Mouse (Mus musculus): Measurements from ENCODE around the gene Nrbp1.
"Not testable (repeated sequence)": the region's sequence is repeated elsewhere in the genome, so short reads cannot be mapped to it uniquely, and the experiment has no call there.

The Nrbp1 gene

GRCm38 (mm10) chr5:31204421-31204820 is 36.2 kb upstream of the Nrbp1 start:
- no peak for DNase-seq (ENCODE audit: low spot score)

DNA sequence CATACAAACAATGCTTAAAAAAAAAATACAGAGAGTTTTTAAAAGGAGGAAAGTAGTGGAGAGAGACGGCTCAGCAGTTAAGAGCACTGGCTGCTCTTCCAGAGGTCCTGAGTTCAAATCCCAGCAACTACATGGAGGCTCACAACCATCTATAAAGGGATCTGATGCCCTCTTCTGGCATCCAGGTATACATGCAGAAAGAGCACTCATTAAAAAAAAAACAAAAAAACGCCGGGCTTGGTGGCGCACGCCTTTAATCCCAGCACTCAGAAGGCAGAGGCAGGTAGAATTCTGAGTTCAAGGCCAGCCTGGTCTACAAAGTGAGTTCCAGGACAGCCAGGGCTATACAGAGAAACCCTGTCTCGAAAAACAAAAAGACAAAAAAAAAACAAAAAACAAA is 24.1 kb upstream of the Nrbp1 start:
- not testable (repeated sequence) for DNase-seq (ENCODE audit: low spot score)

DNA sequence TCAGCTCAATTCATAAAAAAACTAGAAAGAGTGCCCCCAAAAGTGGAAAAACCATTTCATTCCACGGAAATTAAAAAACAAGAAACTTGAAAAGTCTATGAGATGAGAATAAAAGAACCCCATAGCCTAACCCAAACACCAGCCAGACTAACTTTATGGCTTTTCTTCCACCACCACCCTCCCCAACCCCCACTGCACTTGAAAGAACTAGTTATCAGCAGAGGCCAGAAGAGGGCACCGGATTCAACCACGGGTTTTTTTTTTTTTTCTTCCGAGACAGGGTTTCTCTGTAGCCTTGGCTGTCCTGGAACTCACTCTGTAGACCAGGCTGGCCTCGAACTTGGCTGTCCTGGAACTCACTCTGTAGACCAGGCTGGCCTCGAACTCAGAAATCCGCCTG is 22.4 kb upstream of the Nrbp1 start:
- no peak for DNase-seq (ENCODE audit: low spot score)

GRCm38 (mm10) chr5:31219070-31219469 is 21.6 kb upstream of the Nrbp1 start:
- peak; percentile 53 for DNase-seq (ENCODE audit: low spot score)

- no peak for DNase-seq (ENCODE audit: low spot score)
These were observed 21.2 kb upstream of the Nrbp1 start for GRCm38 (mm10) chr5:31219474-31219873.

- DNase-seq (ENCODE audit: low spot score), result peak; percentile 67
These were observed 20.7 kb upstream of the Nrbp1 start for GRCm38 (mm10) chr5:31219911-31220447.

DNA sequence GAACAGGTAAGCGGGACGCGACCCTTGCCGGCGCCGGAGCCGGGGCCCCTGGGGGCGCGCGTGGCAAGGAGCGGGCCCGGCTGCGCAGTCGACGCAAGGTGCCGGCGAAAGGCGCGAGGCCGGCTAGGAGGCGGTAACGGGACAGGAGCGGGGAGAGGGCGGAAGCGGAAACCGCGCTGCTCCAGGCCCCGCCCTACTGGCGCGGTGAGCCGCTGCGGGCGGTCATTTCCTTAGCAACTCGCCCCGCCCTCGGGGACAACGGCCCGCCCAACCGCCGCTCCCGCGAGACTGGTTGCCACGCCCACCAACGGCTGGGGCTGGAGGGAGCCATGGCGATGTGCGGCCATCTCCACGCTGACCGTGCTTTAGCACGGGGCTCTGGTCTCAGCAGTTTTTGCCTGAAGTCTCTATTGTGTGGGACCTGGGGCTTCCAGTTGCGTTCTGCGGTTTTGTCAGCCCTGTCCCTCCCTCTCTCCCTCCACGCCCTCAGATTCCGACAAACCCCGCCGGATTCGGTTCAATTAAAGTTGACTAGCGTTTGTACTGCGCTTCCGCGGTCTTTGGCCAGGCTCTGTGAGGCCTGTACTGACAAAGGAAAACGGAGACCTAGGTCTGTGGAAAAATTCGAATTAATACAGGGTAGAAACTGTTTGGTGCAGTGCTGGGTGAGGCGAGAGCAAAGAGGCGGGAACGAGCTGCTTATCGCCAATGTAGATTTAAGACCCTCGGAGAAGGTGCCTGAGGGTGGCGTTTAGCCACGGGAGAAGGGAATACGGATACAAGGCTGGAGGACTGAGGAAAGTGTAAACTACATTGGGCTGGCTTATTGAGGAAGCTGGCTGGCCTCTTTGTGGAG is 20.0 kb upstream of the Nrbp1 start, which contains the start of gene Ppm1g:
Ppm1g (minus strand) TSS at position 240 of the 856 bp plus-strand sequence.
- DNase-seq (ENCODE audit: low spot score), result peak; percentile 99

GRCm38 (mm10) chr5:31221304-31221945 is 19.2 kb upstream of the Nrbp1 start:
- peak; percentile 72 for DNase-seq (ENCODE audit: low spot score)

GRCm38 (mm10) chr5:31222696-31223095 is 18.0 kb upstream of the Nrbp1 start:
- no peak for DNase-seq (ENCODE audit: low spot score)

- no peak for DNase-seq (ENCODE audit: low spot score)
These were observed 14.0 kb upstream of the Nrbp1 start for GRCm38 (mm10) chr5:31226641-31227040.

- DNase-seq (ENCODE audit: low spot score), result no peak
These were observed 914 bp downstream of the Nrbp1 start for GRCm38 (mm10) chr5:31241522-31242034.

- DNase-seq (ENCODE audit: low spot score), result no peak
These were observed 1.5 kb downstream of the Nrbp1 start for GRCm38 (mm10) chr5:31242191-31242590.

DNA sequence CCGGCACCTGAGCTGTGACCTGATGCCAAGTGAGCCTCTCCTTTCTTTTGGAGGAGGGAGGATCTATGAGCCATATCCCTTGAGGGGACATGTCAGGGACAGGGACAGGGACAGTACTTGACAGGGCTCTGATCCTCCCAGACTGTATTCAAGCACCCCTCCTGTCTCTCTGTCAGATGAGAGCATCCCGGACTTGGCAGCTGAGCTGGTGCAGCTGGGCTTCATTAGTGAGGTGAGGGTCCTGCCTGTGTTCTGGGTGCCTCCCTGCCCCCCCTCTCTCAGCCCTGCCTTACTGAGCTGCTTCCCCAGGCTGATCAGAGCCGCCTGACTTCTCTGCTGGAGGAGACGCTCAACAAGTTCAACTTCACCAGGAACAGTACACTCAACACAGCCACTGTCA is 10.1 kb downstream of the Nrbp1 start:
- DNase-seq (ENCODE audit: low spot score), result no peak

GRCm38 (mm10) chr5:31251541-31252101 is 11.0 kb downstream of the Nrbp1 start, which contains the start of gene Krtcap3:
Gene Krtcap3, plus strand, starts transcription at chr5:31251691.
- DNase-seq (ENCODE audit: low spot score), result peak; percentile 30

- DNase-seq (ENCODE audit: low spot score), result peak; percentile 15
These were observed 11.5 kb downstream of the Nrbp1 start for GRCm38 (mm10) chr5:31252151-31252550.

GRCm38 (mm10) chr5:31252795-31253545 is 12.3 kb downstream of the Nrbp1 start:
- DNase-seq (ENCODE audit: low spot score), result no peak

DNA sequence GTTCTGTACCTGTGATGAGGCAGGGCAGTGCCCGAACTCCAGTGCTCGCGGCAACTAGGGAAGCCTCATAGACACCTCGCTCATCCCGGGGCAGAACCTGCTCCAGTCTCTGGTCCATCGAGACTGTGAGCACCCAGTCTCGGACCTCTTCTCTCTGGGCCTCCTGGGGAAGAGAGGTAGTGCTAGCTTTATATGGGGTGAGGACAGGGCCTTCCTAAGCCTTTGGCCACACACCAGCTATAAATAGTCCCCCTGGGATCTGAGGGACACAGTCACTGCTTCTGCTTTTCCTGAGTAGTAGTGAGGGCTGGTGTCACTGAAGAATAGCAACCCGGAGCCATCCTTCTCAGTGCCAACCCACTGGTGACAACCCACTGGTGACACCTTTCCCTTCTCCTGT is 13.1 kb downstream of the Nrbp1 start:
- no peak for DNase-seq (ENCODE audit: low spot score)

DNA sequence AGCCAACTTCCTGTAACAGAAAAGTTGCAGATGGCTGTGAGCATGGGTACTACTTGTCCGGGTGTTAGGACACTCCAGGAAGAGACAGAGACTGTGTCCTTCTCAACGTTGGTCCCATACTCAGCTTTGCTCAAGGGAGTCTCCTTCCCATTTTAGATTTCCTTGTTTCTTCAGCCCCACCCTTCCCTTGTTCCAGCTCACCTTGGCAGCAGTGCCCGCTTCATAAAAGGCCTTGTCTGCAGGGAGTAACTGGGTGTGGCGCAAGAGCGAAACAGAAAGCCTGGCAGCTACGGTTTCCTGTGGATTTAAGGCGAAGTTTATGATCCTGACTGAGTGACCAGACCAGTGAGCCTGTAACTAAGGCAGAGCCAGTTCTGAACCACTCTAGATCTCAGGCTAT is 13.8 kb downstream of the Nrbp1 start:
- DNase-seq (ENCODE audit: low spot score), result no peak

- DNase-seq (ENCODE audit: low spot score), result no peak
These were observed 14.2 kb downstream of the Nrbp1 start for GRCm38 (mm10) chr5:31254901-31255300.

GRCm38 (mm10) chr5:31255381-31255780 is 14.7 kb downstream of the Nrbp1 start:
- no peak for DNase-seq (ENCODE audit: low spot score)

GRCm38 (mm10) chr5:31255971-31256370 is 15.3 kb downstream of the Nrbp1 start:
- no peak for DNase-seq (ENCODE audit: low spot score)

DNA sequence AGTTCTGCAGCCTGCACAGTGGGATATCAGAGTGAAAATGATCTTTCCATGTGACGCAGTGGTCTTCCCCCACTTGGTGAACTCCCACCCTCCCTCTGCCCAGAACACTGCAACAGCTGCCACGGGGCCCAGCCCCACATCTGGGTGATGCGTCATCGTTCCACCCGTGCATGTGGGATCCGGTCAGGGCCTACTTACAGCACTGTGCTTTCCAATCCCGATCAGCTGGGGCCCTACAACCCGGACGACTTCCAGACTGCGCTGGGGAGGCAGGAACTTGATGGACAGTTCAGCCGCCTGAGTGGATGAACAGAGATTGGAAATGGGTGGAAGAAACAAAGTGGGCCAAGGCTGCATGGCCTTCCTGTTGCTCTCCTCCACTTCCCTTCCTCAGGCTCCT is 17.0 kb downstream of the Nrbp1 start:
- no peak for DNase-seq (ENCODE audit: low spot score)
